Mouse (Mus musculus) limb, embryonic 15.5 days (tissue): ENCODE results near the gene Csdc2. TPM values are rescaled to one million over a fixed set of nuclear protein-coding genes. Genes with fewer than 3 reads are reported as not detected.
"Not testable (repeated sequence)": the region's sequence is repeated elsewhere in the genome, so short reads cannot be mapped to it uniquely, and the experiment has no call there.

Experiments used
- ATAC-seq: fragments of 200-750 bp; cut with Nextera tagmentation; 2 replicates; pipeline ENCODE4 v1.8.0; 2017; ENCODE audit warnings: low read depth, moderate TSS enrichment; ENCODE audit not compliant: insufficient number of reproducible peaks, low FRiP score, low TSS enrichment
- H3K27ac ChIP-seq: fragments of 300-500 bp; sonication (generic); 2 replicates; pipeline ENCODE4 v1.5.1; 2015; ENCODE audit warnings: moderate library complexity, mild to moderate bottlenecking, inconsistent platforms
- H3K27me3 ChIP-seq: fragments of 300-500 bp; sonication (generic); 2 replicates; pipeline ENCODE4 v1.6.1; 2015; ENCODE audit warnings: inconsistent platforms
- H3K36me3 ChIP-seq: fragments of 300-500 bp; sonication (generic); 2 replicates; pipeline ENCODE4 v1.6.1; 2015; ENCODE audit warnings: inconsistent platforms
- H3K4me1 ChIP-seq: fragments of 300-500 bp; sonication (generic); 2 replicates; pipeline ENCODE4 v1.6.1; 2015; ENCODE audit warnings: inconsistent platforms
- H3K4me2 ChIP-seq: fragments of 300-500 bp; sonication (generic); 2 replicates; pipeline ENCODE4 v1.6.1; 2015; ENCODE audit warnings: mild to moderate bottlenecking, inconsistent platforms
- H3K4me3 ChIP-seq: fragments of 300-500 bp; sonication (generic); 2 replicates; pipeline ENCODE4 v1.5.1; 2015; ENCODE audit warnings: mild to moderate bottlenecking, inconsistent platforms
- H3K9ac ChIP-seq: fragments of 300-500 bp; sonication (generic); 2 replicates; pipeline ENCODE4 v1.6.1; 2015; ENCODE audit warnings: inconsistent platforms
- H3K9me3 ChIP-seq: fragments of 300-500 bp; sonication (generic); 2 replicates; pipeline ENCODE4 v1.6.1; 2016; ENCODE audit warnings: inconsistent platforms
- WGBS: fragments of 180-500 bp; shearing (Covaris S2); methylation state at CpG from one replicate; pipeline ENCODE4 v1.1.7; 2015; 5-methylcytosine and 5-hydroxymethylcytosine counted together
- polyA plus RNA-seq: library from polyadenylated mRNA; unstranded; fragments of >200 nt; fragmentation: Nextera tagmentation; extraction: Ambion mirVana; gene quantifications from 2 replicates; pipeline ENCODE4 v1.2.1, GENCODE M21; 2015

The Csdc2 gene
- polyA plus RNA-seq, 1 experiment from 2014 or later, result 14.0 TPM

DNA sequence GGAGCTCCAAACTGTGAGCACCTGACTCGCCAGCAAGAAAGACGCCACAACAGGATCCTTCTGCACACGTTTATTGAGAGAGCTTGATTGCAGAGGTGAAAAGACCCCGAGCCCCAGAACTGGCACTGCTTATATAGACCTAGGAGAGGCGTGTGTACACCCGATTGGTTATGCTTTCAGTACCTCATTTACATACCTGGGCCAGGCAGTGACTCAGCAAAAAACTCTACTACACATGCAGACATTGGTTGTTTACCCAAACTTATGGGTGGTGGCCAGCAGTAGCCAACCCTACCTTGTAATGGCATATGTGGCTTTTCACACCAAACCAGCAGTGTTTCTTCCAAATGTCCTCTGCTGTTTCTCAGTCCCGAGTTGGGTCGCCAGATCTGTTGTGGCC lies 38.6 kb downstream of the Csdc2 start:
- not testable (repeated sequence) for ATAC-seq

DNA sequence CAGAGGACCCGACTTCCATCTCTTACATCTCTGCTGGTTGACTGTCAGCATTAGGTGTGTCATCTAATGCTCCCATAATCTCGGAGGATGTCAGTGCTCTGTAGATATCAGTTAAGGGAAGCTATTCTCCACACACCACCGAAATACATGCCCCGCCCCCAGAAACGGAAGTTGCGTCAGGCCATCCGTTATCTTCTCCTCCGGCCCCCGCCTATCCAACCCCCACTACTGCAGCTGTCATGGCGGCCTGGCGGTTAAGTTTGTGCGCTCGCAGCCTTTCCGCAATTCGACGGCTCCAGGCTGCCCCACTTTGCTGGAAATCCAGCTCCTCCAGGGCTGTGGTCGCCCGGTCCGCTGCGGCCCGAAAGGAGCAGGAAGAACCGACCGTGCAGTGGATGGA lies 43.8 kb downstream of the Csdc2 start, which contains the start of gene 1700029P11Rik:
Gene 1700029P11Rik, plus strand, starts transcription at position 220 of the 400 bp plus-strand sequence.
- Histone ChIP-seq H3K4me1 (no peaks in the 10 kb centered on the region), H3K9me3 (no peaks in the 10 kb centered on the region), H3K9ac (no peak within 1 kb of the TSS), H3K4me3 (no peak within 1 kb of the TSS), H3K27ac (no peak within 1 kb of the TSS), H3K4me2 (no peak within 1 kb of the TSS), H3K36me3 (no peaks in the 10 kb centered on the region), H3K27me3 (no peaks in the 10 kb centered on the region)
- ATAC-seq, result no peak
- WGBS, result 95% methylated on average over 23 of the region's 23 CpGs

More for the DNA sequence above, 38.6 kb downstream of the Csdc2 start:
- 87% methylated on average over 8 of the region's 8 CpGs for WGBS
- H3K4me1 ChIP-seq, H3K36me3 ChIP-seq, H3K27ac ChIP-seq, H3K27me3 ChIP-seq, H3K9me3 ChIP-seq, H3K4me2 ChIP-seq, H3K4me3 ChIP-seq, H3K9ac ChIP-seq: not testable (repeated sequence)

DNA sequence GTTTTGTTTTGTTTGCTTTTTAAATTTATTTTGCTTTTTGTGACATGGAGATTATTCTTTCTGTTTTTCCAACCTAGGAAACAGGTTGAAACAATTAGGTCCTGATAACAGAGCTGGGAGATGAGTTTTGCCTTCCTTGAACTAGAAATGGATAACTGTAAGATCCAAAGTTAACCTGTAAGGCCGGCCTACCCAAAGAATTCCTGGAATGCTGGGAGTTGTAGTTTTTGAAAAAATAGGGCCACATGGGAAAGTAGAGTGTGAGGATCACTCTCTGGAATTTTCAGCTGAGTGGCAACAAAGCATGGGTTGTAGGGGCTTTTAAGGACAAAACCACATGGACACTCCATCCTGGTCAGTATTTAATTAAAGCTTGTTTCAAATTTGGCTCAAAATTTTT lies 45.6 kb downstream of the Csdc2 start:
- Histone ChIP-seq H3K9me3 (no peaks in the 10 kb centered on the region), H3K27ac (no peak overlapping the region), H3K4me3 (no peak overlapping the region), H3K36me3 (no peaks in the 10 kb centered on the region), H3K4me2 (no peak overlapping the region), H3K27me3 (no peaks in the 10 kb centered on the region), H3K9ac (no peak overlapping the region), H3K4me1 (no peaks in the 10 kb centered on the region)
- no peak for ATAC-seq
- WGBS, result 54% methylated on average over 1 of the region's 1 CpGs

DNA sequence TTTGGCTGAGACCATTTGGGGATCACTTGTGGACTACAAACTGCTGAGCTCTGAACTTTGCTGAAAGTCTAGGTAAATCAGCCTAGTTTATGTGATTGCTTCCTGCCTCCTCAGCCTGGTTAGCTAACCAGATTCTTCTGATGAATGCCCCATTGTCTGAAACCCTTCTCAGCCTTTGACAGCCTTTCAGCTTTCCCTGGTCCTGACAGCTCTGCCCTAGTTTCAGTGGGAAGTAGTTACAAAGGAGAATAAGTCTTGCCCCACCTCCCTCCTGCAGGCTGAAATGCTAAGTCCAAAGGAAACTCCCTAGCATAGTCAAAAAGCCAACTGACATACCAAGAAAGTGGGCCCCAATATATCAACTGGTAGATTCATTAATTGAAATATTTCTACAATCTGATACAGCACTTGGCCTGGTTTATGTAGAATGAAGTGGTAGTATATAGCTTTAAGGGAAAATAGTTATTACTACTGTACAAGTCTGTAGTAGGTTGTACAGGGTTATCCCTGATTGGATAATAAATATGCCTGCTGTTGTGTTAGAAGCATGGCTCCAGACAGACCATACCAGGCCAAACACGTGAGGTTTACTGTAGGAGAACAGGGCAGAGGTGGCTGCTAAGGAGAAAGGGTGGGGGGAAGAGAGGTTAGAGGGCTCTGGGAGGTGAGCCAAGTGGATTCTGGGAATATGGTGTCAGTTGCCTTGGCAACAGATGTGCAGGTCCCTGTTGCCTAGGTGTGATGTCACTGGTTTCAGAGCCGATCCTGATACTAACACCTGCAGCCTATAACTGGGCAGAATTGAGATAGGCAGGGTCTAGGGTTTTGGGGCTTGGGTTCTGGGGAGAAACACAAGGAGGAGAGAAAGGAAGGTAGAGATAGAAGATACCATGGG lies 49.0 kb downstream of the Csdc2 start:
- no peak overlapping the region for H3K9ac ChIP-seq
- no peaks in the 10 kb centered on the region for H3K9me3 ChIP-seq
- H3K4me3 ChIP-seq, result no peak overlapping the region
- H3K27me3 ChIP-seq, result no peaks in the 10 kb centered on the region
- H3K36me3 ChIP-seq, result no peaks in the 10 kb centered on the region
- ATAC-seq, result no peak
- peaks cover 3% of the 10 kb centered on the region; the same call in 1 of the 2 replicates for H3K4me1 ChIP-seq
- no peak overlapping the region for H3K4me2 ChIP-seq
- WGBS, result 44% methylated on average over 2 of the region's 2 CpGs
- H3K27ac ChIP-seq, result no peak overlapping the region

DNA sequence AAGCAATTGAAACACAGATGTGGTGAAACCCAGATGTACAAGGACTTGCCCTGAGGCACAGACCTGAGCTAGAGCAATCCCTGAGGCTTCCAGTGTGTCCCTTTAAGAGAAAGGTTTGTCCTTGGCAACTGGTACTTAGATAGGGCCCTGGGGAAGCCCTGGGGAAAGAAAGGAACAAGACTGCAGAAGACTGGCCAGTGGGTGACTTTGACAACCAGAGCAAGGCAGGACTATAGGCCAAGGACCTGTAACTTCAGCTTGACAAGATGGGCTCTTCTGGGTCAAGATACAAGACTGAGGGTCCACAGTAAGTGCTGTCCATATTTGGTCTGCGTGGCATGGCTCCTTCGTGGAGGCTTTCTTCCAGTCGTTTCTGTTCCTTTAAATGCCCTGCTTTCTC lies 51.1 kb downstream of the Csdc2 start, which contains the start of gene Xrcc6:
Gene Xrcc6, plus strand, starts transcription at position 190 of the 400 bp plus-strand sequence.
- Histone ChIP-seq H3K9ac (no peak within 1 kb of the TSS), H3K27me3 (no peaks in the 10 kb centered on the region), H3K9me3 (no peaks in the 10 kb centered on the region), H3K36me3 (no peaks in the 10 kb centered on the region), H3K4me3 (no peak within 1 kb of the TSS), H3K4me2 (no peak within 1 kb of the TSS), H3K4me1 (peaks cover 3% of the 10 kb centered on the region; the same call in 1 of the 2 replicates), H3K27ac (no peak within 1 kb of the TSS)
- WGBS, result 70% methylated on average over 3 of the region's 3 CpGs
- no peak for ATAC-seq

DNA sequence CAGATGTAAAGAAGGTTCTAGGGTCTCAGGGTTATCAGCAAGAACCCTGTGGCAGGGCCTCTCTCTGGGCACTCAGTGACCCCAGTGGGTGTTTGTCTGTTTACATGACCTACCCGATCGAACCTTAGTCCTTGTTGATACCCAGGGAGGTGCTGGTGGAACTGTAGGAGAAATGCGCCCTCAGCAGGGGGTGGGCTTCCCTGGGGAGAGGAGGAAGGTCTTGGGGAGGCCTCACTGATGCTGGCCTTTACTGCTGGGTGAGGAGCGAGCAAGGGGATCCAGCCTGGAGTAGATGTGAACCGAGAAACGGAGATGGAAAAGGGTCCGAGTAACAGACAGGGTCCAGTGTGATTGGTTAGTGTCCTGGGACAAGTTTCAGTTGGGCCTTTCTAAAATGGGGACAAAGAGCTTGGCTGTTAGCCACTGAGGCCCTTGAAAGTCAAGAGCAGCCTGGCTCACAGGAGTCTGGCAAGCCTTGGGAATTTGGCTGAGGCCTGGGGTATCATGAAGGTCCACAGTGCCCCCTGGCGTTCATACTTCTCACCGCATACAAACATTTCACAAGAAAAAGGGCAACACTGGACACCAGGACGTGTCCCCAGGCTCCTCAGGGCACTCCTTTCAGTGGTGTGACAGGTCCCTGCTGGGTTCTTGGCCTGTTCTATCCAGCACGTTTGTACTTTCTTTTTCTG lies 53.0 kb downstream of the Csdc2 start:
- no peaks in the 10 kb centered on the region for H3K27me3 ChIP-seq
- H3K36me3 ChIP-seq, result peaks cover 13% of the 10 kb centered on the region
- 0 out of 2 replicates have a peak overlapping the region, but pooled peaks have one; percentile 14 for H3K27ac ChIP-seq
- H3K9me3 ChIP-seq, result no peaks in the 10 kb centered on the region
- no peak overlapping the region for H3K9ac ChIP-seq
- ATAC-seq, result no peak
- H3K4me2 ChIP-seq, result no peak overlapping the region
- WGBS, result 46% methylated on average over 11 of the region's 11 CpGs
- H3K4me3 ChIP-seq, result no peak overlapping the region
- H3K4me1 ChIP-seq, result peaks cover 3% of the 10 kb centered on the region; the same call in 1 of the 2 replicates

DNA sequence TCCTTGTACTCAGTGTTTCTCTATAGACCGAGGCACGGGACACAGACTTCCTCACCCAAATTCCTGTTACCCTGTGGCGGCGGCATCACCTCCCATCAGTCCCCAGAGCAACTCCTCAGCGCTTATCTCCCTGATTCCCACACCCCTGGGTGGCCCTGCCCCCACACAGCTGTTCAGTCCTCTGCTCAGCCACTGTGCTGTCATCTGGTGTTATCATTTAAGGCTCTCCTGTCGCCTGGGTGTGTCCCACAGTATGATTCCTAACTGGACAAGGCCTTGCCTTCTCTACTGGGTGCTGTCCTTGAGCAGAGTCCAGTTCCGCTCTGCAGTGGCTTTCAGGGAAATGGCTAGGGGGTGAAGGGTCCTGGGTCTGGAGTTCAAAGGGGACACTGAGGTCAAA lies 54.0 kb downstream of the Csdc2 start:
- H3K36me3 ChIP-seq, result peaks cover 24% of the 10 kb centered on the region
- no peak overlapping the region for H3K4me2 ChIP-seq
- ATAC-seq, result no peak
- no peak overlapping the region for H3K9ac ChIP-seq
- WGBS, result 50% methylated on average over 7 of the region's 7 CpGs
- H3K27me3 ChIP-seq, result no peaks in the 10 kb centered on the region
- peaks cover 3% of the 10 kb centered on the region; the same call in 1 of the 2 replicates for H3K4me1 ChIP-seq
- H3K27ac ChIP-seq, result no peak overlapping the region
- no peaks in the 10 kb centered on the region for H3K9me3 ChIP-seq
- H3K4me3 ChIP-seq, result no peak overlapping the region

DNA sequence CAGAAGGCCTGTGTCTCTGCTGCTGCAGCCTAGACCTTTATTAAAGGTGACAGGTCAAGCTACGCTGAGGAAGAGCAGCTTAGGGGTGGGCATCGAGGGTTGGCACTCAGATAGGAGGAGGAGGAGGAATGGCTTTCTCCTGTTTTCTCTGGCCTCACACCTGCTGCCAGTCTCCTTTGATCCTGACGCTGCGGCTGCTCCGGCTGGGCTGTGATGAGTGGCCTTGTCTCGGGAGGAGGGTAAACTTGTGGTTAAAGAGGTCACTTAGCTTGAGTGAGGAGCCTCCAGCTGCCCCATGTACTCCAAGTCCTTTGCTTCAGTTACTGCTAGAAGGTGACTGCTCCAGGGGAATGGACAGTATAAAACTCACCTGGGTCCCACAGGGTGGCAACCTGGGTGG lies 57.4 kb downstream of the Csdc2 start:
- no peak overlapping the region for H3K27ac ChIP-seq
- H3K9ac ChIP-seq, result no peak overlapping the region
- peaks cover 3% of the 10 kb centered on the region; the same call in 1 of the 2 replicates for H3K4me1 ChIP-seq
- no peaks in the 10 kb centered on the region for H3K9me3 ChIP-seq
- no peak for ATAC-seq
- 75% methylated on average over 6 of the region's 6 CpGs for WGBS
- no peak overlapping the region for H3K4me3 ChIP-seq
- no peak overlapping the region for H3K4me2 ChIP-seq
- H3K27me3 ChIP-seq, result no peaks in the 10 kb centered on the region
- peaks cover 56% of the 10 kb centered on the region for H3K36me3 ChIP-seq

Other genes with a start within 250 kb of the Csdc2 start
- gene Chadl, start 239.5 kb upstream of the Csdc2 start, polyA plus RNA-seq, result 15.2 and 15.3 TPM in 2 replicates
- gene Zc3h7b, start 191.7 kb upstream of the Csdc2 start, polyA plus RNA-seq, result 28.7 and 28.9 TPM in 2 replicates
- gene Rangap1, start 191.2 kb upstream of the Csdc2 start, polyA plus RNA-seq, result 99.6 and 101 TPM in 2 replicates
- gene Tef, start 134.3 kb upstream of the Csdc2 start, polyA plus RNA-seq, result 28.9 and 30.7 TPM in 2 replicates
- 29.8 and 32.1 TPM in 2 replicates for gene Tob2, start 78.0 kb upstream of the Csdc2 start, polyA plus RNA-seq
- 124 TPM in 2 replicates for gene Phf5a, start 64.8 kb upstream of the Csdc2 start, polyA plus RNA-seq
- 144 and 165 TPM in 2 replicates for gene Aco2, start 64.5 kb upstream of the Csdc2 start, polyA plus RNA-seq
- gene Polr3h, start 10.5 kb upstream of the Csdc2 start, polyA plus RNA-seq, result 60.5 and 76.3 TPM in 2 replicates
- 39.5 and 40.5 TPM in 2 replicates for gene Pmm1, start 24.2 kb downstream of the Csdc2 start, polyA plus RNA-seq
- gene 1700029P11Rik, start 43.8 kb downstream of the Csdc2 start, polyA plus RNA-seq, result not detected in 2 replicates
- gene Xrcc6, start 51.1 kb downstream of the Csdc2 start, polyA plus RNA-seq, result 73.8 and 77.5 TPM in 2 replicates
- 30.2 and 30.9 TPM in 2 replicates for gene Desi1, start 97.1 kb downstream of the Csdc2 start, polyA plus RNA-seq
- 250 and 262 TPM in 2 replicates for gene Snu13, start 110.8 kb downstream of the Csdc2 start, polyA plus RNA-seq
- gene 4930407I10Rik, start 122.4 kb downstream of the Csdc2 start, polyA plus RNA-seq, result not detected in 2 replicates
- gene Mei1, start 133.2 kb downstream of the Csdc2 start, polyA plus RNA-seq, result 0.05 TPM in 1 of 2 replicates, not detected in the other
- 24.6 and 28.8 TPM in 2 replicates for gene Ccdc134, start 191.2 kb downstream of the Csdc2 start, polyA plus RNA-seq
- gene Srebf2, start 210.4 kb downstream of the Csdc2 start, polyA plus RNA-seq, result 155 and 165 TPM in 2 replicates